8 mouse cellular contexts compared by ENCODE assay signal in genomic region chr15:79440651-79441330, GRCm38 (mm10). TPM values are rescaled to one million over a fixed set of nuclear protein-coding genes. Genes with fewer than 3 reads are reported as not detected.
DNase-seq lines count a peak whose midpoint lies in the region; ATAC-seq and TF ChIP-seq lines count a peak whose summit lies in the region.

No protein-coding gene starts in this region.

- no peak for TF ChIP-seq EP300 in MEL (IDR thresholded peaks at IDR 0.05; ENCODE audit: low read depth in 1 of 2, low read length in 2 of 2)

- peak overlapping the region; percentile 92 for H3K27ac ChIP-seq in heart, embryonic 12.5 days (ENCODE audit: poor library complexity, severe bottlenecking)
- peak overlapping the region; percentile 8 for H3K27ac ChIP-seq in MEL (ENCODE audit: control insufficient read depth, low read depth, low read length)

- WGBS in heart, embryonic 12.5 days = 22% methylated on average over 11 of the region's 11 CpGs

- no peak for ATAC-seq in heart, embryonic 12.5 days (ENCODE audit: insufficient number of reproducible peaks, low FRiP score)
- ATAC-seq in granulocyte monocyte progenitor cell, adult 5-6 weeks (replicated peaks; ENCODE audit: poor library complexity, severe bottlenecking) = peak; percentile 23; the same call in 1 of the 2 replicates
- 0 out of 2 replicates have a peak, but pooled peaks have one; percentile 26 for ATAC-seq in megakaryocyte, adult 5-6 weeks (ENCODE audit: poor library complexity, severe bottlenecking)

- DNase-seq in heart, adult 8-10 months (ENCODE audit: low spot score) = no peak
- no peak for DNase-seq in MEL (ENCODE audit: low read depth, low spot score)
- DNase-seq in right cerebral cortex, postnatal 14 days = no peak
- no peak for DNase-seq in frontal cortex, postnatal 10 days (ENCODE audit: low spot score in 2 of 2)
- no peak for DNase-seq in cerebellum, postnatal 36 days

- H3K4me1 ChIP-seq in heart, embryonic 12.5 days (replicated peaks) = peaks cover 71% of the 10 kb centered on the region
- peaks cover 17 to 23% of the 10 kb centered on the region in 2 experiments for H3K4me1 ChIP-seq in MEL (ENCODE audit: control insufficient read depth in 1 of 2, insufficient read depth in 2 of 2, low read length in 2 of 2)

- no peak for TF ChIP-seq CTCF in MEL (IDR thresholded peaks at IDR 0.05 in 2 of 3, conservative IDR thresholded peaks at IDR 0.05 in 1 of 3; ENCODE audit: control insufficient read depth in 1 of 3, insufficient read depth in 1 of 3, low read depth in 2 of 3, low read length in 3 of 3, poor library complexity in 1 of 3, severe bottlenecking in 1 of 3)

- no peaks in the 10 kb centered on the region for H3K9me3 ChIP-seq in heart, embryonic 12.5 days (replicated peaks)
- no peaks in the 10 kb centered on the region for H3K9me3 ChIP-seq in MEL (replicated peaks; ENCODE audit: insufficient read depth, low read length)

- TF ChIP-seq RAD21 in MEL (IDR thresholded peaks at IDR 0.05; ENCODE audit: low read depth, low read length) = no peak

- peaks cover 15% of the 10 kb centered on the region for H3K79me2 ChIP-seq in MEL (ENCODE audit: control insufficient read depth, insufficient read depth, low read length, poor library complexity)

- peaks cover 30% of the 10 kb centered on the region for H3K36me3 ChIP-seq in heart, embryonic 12.5 days
- peaks cover 0 to 17% of the 10 kb centered on the region in 2 experiments; a peak in 2 of 4 replicates for H3K36me3 ChIP-seq in MEL (ENCODE audit: control insufficient read depth in 1 of 2, insufficient read depth in 2 of 2, low read length in 2 of 2)

- H3K4me2 ChIP-seq in heart, embryonic 12.5 days = peak overlapping the region; percentile 88

- no peaks in the 10 kb centered on the region for H3K27me3 ChIP-seq in heart, embryonic 12.5 days (replicated peaks)
- H3K27me3 ChIP-seq in MEL (ENCODE audit: control insufficient read depth in 1 of 2, insufficient read depth in 2 of 2, low read length in 2 of 2) = no peaks in the 10 kb centered on the region

- TF ChIP-seq POLR2A in MEL (IDR thresholded peaks at IDR 0.05; ENCODE audit: control insufficient read depth in 1 of 2, insufficient read depth in 1 of 2, low read depth in 1 of 2, low read length in 2 of 2, poor library complexity in 1 of 2) = no peak; a peak in 1 of 4 replicates

- H3K9ac ChIP-seq in heart, embryonic 12.5 days = peak overlapping the region; percentile 92
- H3K9ac ChIP-seq in MEL (ENCODE audit: control insufficient read depth, low read depth, low read length, poor library complexity, severe bottlenecking) = peak overlapping the region; percentile 85

- H3K4me3 ChIP-seq in heart, embryonic 12.5 days = peak overlapping the region; percentile 74
- H3K4me3 ChIP-seq in MEL (ENCODE audit: control insufficient read depth in 1 of 2, insufficient read depth in 1 of 2, low read depth in 2 of 2, low read length in 2 of 2) = peak overlapping the region; percentile 68 to 92

TF ChIP-seq in MEL, 35 proteins besides CTCF, POLR2A, EP300 and RAD21:
- TF ChIP-seq SIN3A (IDR thresholded peaks at IDR 0.05; ENCODE audit: low read length) = 0 out of 2 replicates have a peak, but pooled peaks have one; percentile 7
- TF ChIP-seq CHD1 (IDR thresholded peaks at IDR 0.05; ENCODE audit: low read depth, low read length) = 0 out of 2 replicates have a peak, but pooled peaks have one; percentile 25
- TF ChIP-seq MXI1 (IDR thresholded peaks at IDR 0.05; ENCODE audit: low read depth, low read length) = peak; percentile 46; the same call in 1 of the 2 replicates
- TF ChIP-seq MYC (IDR thresholded peaks at IDR 0.05; ENCODE audit: low read depth, low read length) = no peak

RNA-seq across cellular contexts. Expression of gene Csnk1e, which starts 14.6 kb away (rescaled TPM):
- polyA plus RNA-seq in heart, embryonic 12.5 days (2016; fragmentation: Nextera tagmentation; extraction: Ambion mirVana) = 103 and 111 TPM in 2 replicates
- 10 to 100 TPM; 49.3 to 64.6 (median 56.6) TPM for total RNA-seq in heart, adult 8-10 months (2022)
- 28.5 and 33.3 TPM in 2 replicates for total RNA-seq in MEL (2012; rRNA removed)
- polyA plus RNA-seq in MEL (2012; ENCODE audit: insufficient read depth in 1 of 2, insufficient read length in 2 of 2, low read depth in 1 of 2, low replicate concordance in 2 of 2, missing spikeins in 1 of 2) = 10 to 100 TPM in 1 of 2 experiments, not detected in 1; 58.1 TPM
- 63.6 and 79.1 TPM in 2 replicates for total RNA-seq in granulocyte monocyte progenitor cell, adult 5-6 weeks (2014; fragmentation: Nextera tagmentation)
- total RNA-seq in granulocyte monocyte progenitor cell, adult 5-6 weeks (2017) = 31.3 and 31.6 TPM in 2 replicates
- total RNA-seq in megakaryocyte, adult 5-6 weeks (2015) = 33.3 and 39.4 TPM in 2 replicates
- 29.3 and 32.0 TPM in 2 replicates for total RNA-seq in megakaryocyte, adult 5-6 weeks (2017)

RNA-seq across cellular contexts. Expression of gene Tmem184b, which starts 37.4 kb away (rescaled TPM):
- 77.2 and 82.3 TPM in 2 replicates for polyA plus RNA-seq in heart, embryonic 12.5 days (2016; fragmentation: Nextera tagmentation; extraction: Ambion mirVana)
- total RNA-seq in heart, adult 8-10 months (2022) = 10 to 100 TPM; 34.6 to 46.1 (median 39.0) TPM
- total RNA-seq in MEL (2012; rRNA removed) = 7.2 and 7.5 TPM in 2 replicates
- polyA plus RNA-seq in MEL (2012; ENCODE audit: insufficient read depth in 1 of 2, insufficient read length in 2 of 2, low read depth in 1 of 2, low replicate concordance in 2 of 2, missing spikeins in 1 of 2) = 10 to 100 TPM in 1 of 2 experiments, not detected in 1; 28.4 TPM
- total RNA-seq in granulocyte monocyte progenitor cell, adult 5-6 weeks (2014; fragmentation: Nextera tagmentation) = 19.7 and 30.2 TPM in 2 replicates
- 2.6 and 6.4 TPM in 2 replicates for total RNA-seq in granulocyte monocyte progenitor cell, adult 5-6 weeks (2017)
- total RNA-seq in megakaryocyte, adult 5-6 weeks (2015) = 31.1 and 33.3 TPM in 2 replicates
- total RNA-seq in megakaryocyte, adult 5-6 weeks (2017) = 10.4 and 12.2 TPM in 2 replicates
